Mouse (Mus musculus) forebrain, postnatal 0 days (tissue): Measurements from ENCODE around the gene Smco3. TPM values are rescaled to one million over a fixed set of nuclear protein-coding genes. Genes with fewer than 3 reads are reported as not detected.
A peak's percentile ranks its signal among the peaks of the same experiment; 100 is the strongest.

ENCODE experiments used
- ATAC-seq: fragments of 200-750 bp; cut with Nextera tagmentation; 2 replicates; pipeline ENCODE4 v1.8.0; 2017; ENCODE audit warnings: mild to moderate bottlenecking, moderate library complexity
- DNase-seq: peaks from one replicate; pipeline ENCODE4 v3.0.0-alpha.2; 2015
- H3K27ac ChIP-seq: fragments of 300-500 bp; sonication (generic); 2 replicates; pipeline ENCODE4 v1.5.1; 2014; ENCODE audit warnings: low read depth, mild to moderate bottlenecking, antibody characterized with exemption, low read length, moderate library complexity, mixed read lengths
- H3K27me3 ChIP-seq: fragments of 300-500 bp; sonication (generic); 2 replicates; pipeline ENCODE4 v1.6.1; 2014; ENCODE audit warnings: mild to moderate bottlenecking, low read length, mixed read lengths; ENCODE audit not compliant: insufficient read depth
- H3K36me3 ChIP-seq: fragments of 300-500 bp; sonication (generic); 2 replicates; pipeline ENCODE4 v1.6.1; 2014; ENCODE audit warnings: mild to moderate bottlenecking, moderate library complexity; ENCODE audit not compliant: insufficient read depth
- H3K4me1 ChIP-seq: fragments of 300-500 bp; sonication (generic); 2 replicates; pipeline ENCODE4 v1.6.1; 2014; ENCODE audit warnings: antibody characterized with exemption; ENCODE audit not compliant: insufficient read depth
- H3K4me2 ChIP-seq: fragments of 300-500 bp; sonication (generic); 2 replicates; pipeline ENCODE4 v1.6.1; 2014; ENCODE audit warnings: low read depth, mild to moderate bottlenecking, moderate library complexity
- H3K4me3 ChIP-seq: fragments of 300-500 bp; sonication (generic); 2 replicates; pipeline ENCODE4 v1.5.1; 2014; ENCODE audit warnings: low read depth, low read length, mixed read lengths
- H3K9ac ChIP-seq: fragments of 300-500 bp; sonication (generic); 2 replicates; pipeline ENCODE4 v1.6.1; 2014; ENCODE audit warnings: mild to moderate bottlenecking
- H3K9me3 ChIP-seq: fragments of 300-500 bp; sonication (generic); 2 replicates; pipeline ENCODE4 v1.6.1; 2016; ENCODE audit warnings: low read length
- CTCF ChIP-seq: sonication (generic); IDR thresholded peaks from 2 replicates; pipeline ENCODE4 v1.5.1; 2016; ENCODE audit warnings: antibody characterized with exemption, control low read depth, low read depth
- WGBS: fragments of 180-500 bp; shearing (Covaris S2); extraction: QIAGEN DNeasy Blood & Tissue Kit; methylation state at CpG from one replicate; pipeline ENCODE4 v1.1.7; 2014; 5-methylcytosine and 5-hydroxymethylcytosine counted together
- polyA plus RNA-seq: library from polyadenylated mRNA; unstranded; fragments of >200 nt; fragmentation: Nextera tagmentation; extraction: Ambion mirVana; gene quantifications from 2 replicates; pipeline ENCODE4 v1.2.1, GENCODE M21; 2015
- total RNA-seq: library from RNA; depleted of rRNA; stranded (reverse); fragments of >200 nt; gene quantifications from 2 replicates; pipeline ENCODE4 v1.2.3, GENCODE M21; 2014

The Smco3 gene
- total and polyA plus RNA-seq, 2 experiments from 2014 or later, result 1.5 to 2.7 TPM

- H3K9ac ChIP-seq, result no peak overlapping the region
- H3K27ac ChIP-seq, result no peak overlapping the region
- H3K36me3 ChIP-seq, result no peaks in the 10 kb centered on the region
- H3K9me3 ChIP-seq, result no peaks in the 10 kb centered on the region
- H3K4me3 ChIP-seq, result no peak overlapping the region
- no peak for TF ChIP-seq CTCF
- ATAC-seq (peak; percentile 44; the same call in 1 of the 2 replicates), DNase-seq (no peak)
- H3K4me1 ChIP-seq, result no peaks in the 10 kb centered on the region
- H3K4me2 ChIP-seq, result no peak overlapping the region
- H3K27me3 ChIP-seq, result peaks cover 6% of the 10 kb centered on the region; the same call in 1 of the 2 replicates
- WGBS, result 57% methylated on average over 14 of the region's 14 CpGs
These were observed 20.9 kb upstream of the Smco3 start for GRCm38 (mm10) chr6:136856071-136856636.

- DNase-seq (no peak), ATAC-seq (no peak)
- H3K9me3 ChIP-seq, result no peaks in the 10 kb centered on the region
- H3K4me2 ChIP-seq, result no peak overlapping the region
- no peak overlapping the region for H3K27ac ChIP-seq
- 0 out of 2 replicates have a peak, but pooled peaks cover under 1% of the 10 kb centered on the region for H3K27me3 ChIP-seq
- 82% methylated on average over 2 of the region's 2 CpGs for WGBS
- no peaks in the 10 kb centered on the region for H3K4me1 ChIP-seq
- H3K36me3 ChIP-seq, result no peaks in the 10 kb centered on the region
- H3K4me3 ChIP-seq, result no peak overlapping the region
- H3K9ac ChIP-seq, result no peak overlapping the region
- no peak for TF ChIP-seq CTCF
These were observed 19.9 kb upstream of the Smco3 start for GRCm38 (mm10) chr6:136855183-136855582.

GRCm38 (mm10) chr6:136854361-136854781 is 19.1 kb upstream of the Smco3 start:
- DNase-seq (no peak), ATAC-seq (no peak)
- H3K9me3 ChIP-seq, result no peaks in the 10 kb centered on the region
- no peaks in the 10 kb centered on the region for H3K36me3 ChIP-seq
- no peak overlapping the region for H3K4me2 ChIP-seq
- 91% methylated on average over 11 of the region's 11 CpGs for WGBS
- no peak overlapping the region for H3K27ac ChIP-seq
- H3K4me3 ChIP-seq, result no peak overlapping the region
- H3K4me1 ChIP-seq, result no peaks in the 10 kb centered on the region
- no peaks in the 10 kb centered on the region for H3K27me3 ChIP-seq
- H3K9ac ChIP-seq, result no peak overlapping the region
- TF ChIP-seq CTCF, result no peak

GRCm38 (mm10) chr6:136852762-136853161 is 17.5 kb upstream of the Smco3 start:
- 45% methylated on average over 3 of the region's 3 CpGs for WGBS
- H3K9ac ChIP-seq, result no peak overlapping the region
- no peaks in the 10 kb centered on the region for H3K36me3 ChIP-seq
- no peak for TF ChIP-seq CTCF
- ATAC-seq (no peak; the same call in 1 of the 2 replicates), DNase-seq (peak; percentile 21)
- no peak overlapping the region for H3K4me3 ChIP-seq
- no peaks in the 10 kb centered on the region for H3K27me3 ChIP-seq
- no peaks in the 10 kb centered on the region for H3K4me1 ChIP-seq
- 0 out of 2 replicates have a peak overlapping the region, but pooled peaks have one; percentile 50 for H3K27ac ChIP-seq
- no peaks in the 10 kb centered on the region for H3K9me3 ChIP-seq
- H3K4me2 ChIP-seq, result no peak overlapping the region

GRCm38 (mm10) chr6:136852348-136852747 is 17.1 kb upstream of the Smco3 start:
- TF ChIP-seq CTCF, result no peak
- Histone ChIP-seq H3K36me3 (no peaks in the 10 kb centered on the region), H3K4me2 (no peak overlapping the region), H3K27ac (0 out of 2 replicates have a peak overlapping the region, but pooled peaks have one; percentile 50), H3K4me1 (no peaks in the 10 kb centered on the region), H3K9ac (no peak overlapping the region), H3K27me3 (no peaks in the 10 kb centered on the region), H3K4me3 (no peak overlapping the region), H3K9me3 (no peaks in the 10 kb centered on the region)
- no peak for ATAC-seq
- WGBS, result 72% methylated on average over 4 of the region's 4 CpGs
- no peak for DNase-seq

- no peak overlapping the region for H3K27ac ChIP-seq
- H3K27me3 ChIP-seq, result no peaks in the 10 kb centered on the region
- no peak overlapping the region for H3K4me3 ChIP-seq
- H3K4me2 ChIP-seq, result no peak overlapping the region
- no peak for DNase-seq
- TF ChIP-seq CTCF, result no peak
- WGBS, result 81% methylated on average over 6 of the region's 6 CpGs
- no peaks in the 10 kb centered on the region for H3K4me1 ChIP-seq
- H3K9ac ChIP-seq, result no peak overlapping the region
- no peaks in the 10 kb centered on the region for H3K36me3 ChIP-seq
- no peak for ATAC-seq
- no peaks in the 10 kb centered on the region for H3K9me3 ChIP-seq
These were observed 15.0 kb upstream of the Smco3 start for GRCm38 (mm10) chr6:136850267-136850666.

- Histone ChIP-seq H3K27ac (no peak overlapping the region), H3K9me3 (no peaks in the 10 kb centered on the region), H3K4me1 (no peaks in the 10 kb centered on the region), H3K4me2 (no peak overlapping the region), H3K27me3 (no peaks in the 10 kb centered on the region), H3K36me3 (no peaks in the 10 kb centered on the region), H3K9ac (no peak overlapping the region), H3K4me3 (no peak overlapping the region)
- ATAC-seq, result no peak
- TF ChIP-seq CTCF, result no peak
- no peak for DNase-seq
- WGBS, result 86% methylated on average over 5 of the region's 5 CpGs
These were observed 13.7 kb upstream of the Smco3 start for GRCm38 (mm10) chr6:136848971-136849370.
